Mouse (Mus musculus) thymus, postnatal 36 days (tissue): ENCODE results near the gene Pnkp.
"Not testable (repeated sequence)": the region's sequence is repeated elsewhere in the genome, so short reads cannot be mapped to it uniquely, and the experiment has no call there.

Experiments
- DNase-seq, 2 experiments: peaks; one replicate each; pipeline ENCODE4 v3.0.0; 2022; ENCODE audit warnings: mixed read lengths in 2 of 2

The Pnkp gene

GRCm38 (mm10) chr7:44870614-44871013, 13.7 kb downstream of the Pnkp start:
- no peak for DNase-seq

DNA sequence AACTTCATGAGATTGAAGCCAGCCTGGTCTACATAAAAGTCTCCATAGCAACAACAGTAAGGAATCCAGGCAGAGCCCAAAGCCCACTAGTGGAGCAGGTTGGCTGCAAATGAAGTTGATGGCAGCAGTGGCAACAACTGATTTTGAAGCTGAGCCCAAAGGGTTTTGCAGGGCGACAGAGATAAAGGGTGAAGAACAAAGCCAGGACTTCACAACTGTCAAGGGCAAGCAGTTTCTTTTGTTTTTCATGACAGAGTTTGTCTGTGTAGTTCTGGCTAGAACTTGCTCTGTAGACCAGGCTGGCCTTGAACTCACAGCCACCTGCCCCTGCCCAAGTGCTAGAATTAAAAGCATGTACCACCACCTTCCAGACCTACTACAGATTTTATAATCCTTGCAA, 14.2 kb downstream of the Pnkp start:
- no peak for DNase-seq

DNA sequence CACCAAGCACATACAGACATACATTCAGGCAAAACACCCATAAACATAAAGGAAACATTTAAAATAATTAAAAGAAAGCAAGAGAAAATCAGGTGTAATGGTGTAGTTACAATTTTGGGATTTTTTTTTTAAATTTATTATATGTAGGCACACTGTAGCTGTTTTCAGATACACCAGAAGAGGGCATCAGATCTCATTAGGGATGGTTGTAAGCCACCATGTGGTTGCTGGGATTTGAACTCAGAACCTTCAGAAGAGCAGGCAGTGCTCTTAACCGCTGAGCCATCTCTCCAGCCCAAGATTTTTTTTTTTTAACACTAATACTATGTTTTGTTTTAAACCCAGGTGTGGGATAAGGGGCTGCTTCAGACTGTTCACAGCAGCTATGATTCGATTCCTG, 14.8 kb downstream of the Pnkp start:
- not testable (repeated sequence) for DNase-seq

- no peak for DNase-seq
Measured at GRCm38 (mm10) chr7:44877833-44878232, 20.9 kb downstream of the Pnkp start.

- no peak for DNase-seq
Measured at GRCm38 (mm10) chr7:44883036-44883435, 26.1 kb downstream of the Pnkp start.

DNA sequence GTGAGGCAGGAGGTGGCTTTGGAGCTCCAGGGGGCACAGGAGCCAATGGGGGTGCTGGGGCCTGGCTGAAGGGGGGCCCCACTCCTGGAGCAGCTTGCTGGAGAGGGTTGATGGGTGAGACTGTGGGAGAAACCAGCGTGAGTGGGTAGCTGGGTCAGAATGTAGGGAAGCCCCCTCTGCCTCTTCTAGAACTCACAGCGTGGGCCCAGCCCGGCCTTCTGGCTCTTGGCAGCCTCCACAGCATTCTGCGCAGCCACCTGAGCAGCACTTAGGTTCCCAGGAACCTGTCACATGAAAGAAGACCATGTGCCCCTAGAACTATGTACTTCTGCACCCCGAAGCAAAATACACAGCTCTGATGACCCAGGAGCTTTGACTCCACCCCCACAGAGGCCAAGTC, 27.7 kb downstream of the Pnkp start:
- no peak for DNase-seq

- no peak for DNase-seq
Measured at GRCm38 (mm10) chr7:44886964-44887363, 30.0 kb downstream of the Pnkp start.

DNA sequence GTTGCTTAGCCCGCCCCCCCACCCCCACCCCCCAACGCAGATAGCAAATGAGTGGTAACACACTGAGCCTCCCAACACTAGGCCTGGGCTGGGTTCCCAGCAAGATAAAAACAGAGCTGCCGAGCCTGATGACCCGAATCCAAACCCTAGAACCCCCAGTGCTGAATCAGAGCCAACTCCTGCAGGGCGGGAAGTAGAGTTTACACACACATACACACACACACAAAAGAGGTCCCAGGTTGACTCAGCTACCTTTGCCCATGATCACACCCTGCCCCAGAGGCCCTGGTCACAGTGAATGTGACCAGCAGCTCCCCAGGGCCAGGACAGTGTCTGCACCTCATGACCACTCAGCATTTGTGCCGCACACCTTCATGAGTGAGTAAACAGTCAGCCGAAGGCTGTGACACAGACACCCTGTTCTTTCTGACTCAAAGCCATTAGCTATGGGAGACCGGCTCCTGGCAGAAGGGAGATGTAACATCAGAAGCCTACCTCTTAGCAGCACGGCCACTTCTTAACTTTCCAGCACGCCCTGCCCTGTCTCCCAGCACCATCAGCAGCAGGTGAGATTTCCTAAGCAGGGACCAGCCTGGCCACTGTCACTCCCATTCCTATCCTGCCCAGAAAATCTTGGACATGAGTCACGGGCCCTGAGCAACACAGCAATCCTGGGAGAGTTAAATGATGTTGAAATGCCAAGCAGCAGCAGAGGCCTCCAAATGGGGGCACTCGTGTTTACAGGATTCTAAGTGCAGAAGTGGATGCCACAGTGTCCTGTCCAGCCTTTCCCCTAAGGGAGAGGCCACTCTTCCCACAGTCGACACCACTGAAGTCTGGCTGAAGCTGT, 31.5 kb downstream of the Pnkp start:
- DNase-seq: no peak

DNA sequence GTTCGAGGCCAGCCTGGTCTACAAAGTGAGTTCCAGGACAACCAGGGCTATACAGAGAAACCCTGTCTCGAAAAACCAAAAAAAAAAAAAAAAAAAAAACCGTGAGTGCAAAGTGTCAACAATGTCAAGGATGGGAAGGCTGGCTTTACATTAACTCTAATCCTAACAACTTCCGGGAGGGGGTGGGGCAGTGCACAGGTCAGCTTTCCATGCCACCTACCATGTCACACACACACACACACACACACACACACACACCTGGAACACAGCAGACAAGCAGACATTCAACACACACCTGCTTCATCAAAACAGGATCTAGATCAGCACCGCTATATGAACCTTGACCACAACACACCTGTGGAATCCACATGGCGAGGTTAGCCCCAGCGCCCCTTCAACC, 33.2 kb downstream of the Pnkp start:
- no peak for DNase-seq

- no peak for DNase-seq
Measured at GRCm38 (mm10) chr7:44890737-44891136, 33.8 kb downstream of the Pnkp start.

- DNase-seq: no peak
Measured at GRCm38 (mm10) chr7:44891611-44892010, 34.7 kb downstream of the Pnkp start.

DNA sequence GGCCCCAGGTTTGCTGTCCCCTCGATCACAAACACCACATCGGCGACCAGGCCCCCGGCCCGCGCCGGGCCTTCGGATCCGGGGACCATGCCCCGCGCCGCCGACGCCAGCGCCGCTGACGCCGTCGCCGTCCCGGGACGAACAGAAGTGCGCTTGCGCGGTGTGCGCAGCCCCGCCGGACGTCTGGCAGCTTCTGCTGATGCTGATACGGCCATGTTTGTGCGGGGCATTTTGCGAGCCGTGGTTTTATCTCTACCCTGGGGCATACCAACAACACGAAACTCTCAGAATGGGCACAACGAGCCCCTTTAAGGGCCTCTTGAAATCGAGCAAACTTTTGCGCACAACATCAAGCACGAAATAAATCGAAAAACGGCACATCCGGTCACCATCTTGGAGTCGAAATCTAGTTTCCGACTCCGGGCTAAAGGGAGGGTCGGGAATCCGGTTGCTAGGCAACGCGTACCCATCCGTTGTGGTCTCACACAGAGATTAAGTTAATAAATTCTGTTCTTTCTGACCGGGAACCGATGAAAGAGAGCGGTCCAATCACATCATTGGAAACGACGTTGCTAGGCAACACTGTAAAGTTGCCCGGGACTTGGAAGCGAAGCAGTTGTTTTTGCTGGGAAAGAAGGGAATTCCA, 35.5 kb downstream of the Pnkp start, which contains the start of gene Med25:
TSS of gene Med25 (minus strand) at position 437 of the 646 bp plus-strand sequence.
- DNase-seq: peak; percentile 86 to 88

- no peak for DNase-seq
Measured at GRCm38 (mm10) chr7:44893197-44893596, 36.3 kb downstream of the Pnkp start.

DNA sequence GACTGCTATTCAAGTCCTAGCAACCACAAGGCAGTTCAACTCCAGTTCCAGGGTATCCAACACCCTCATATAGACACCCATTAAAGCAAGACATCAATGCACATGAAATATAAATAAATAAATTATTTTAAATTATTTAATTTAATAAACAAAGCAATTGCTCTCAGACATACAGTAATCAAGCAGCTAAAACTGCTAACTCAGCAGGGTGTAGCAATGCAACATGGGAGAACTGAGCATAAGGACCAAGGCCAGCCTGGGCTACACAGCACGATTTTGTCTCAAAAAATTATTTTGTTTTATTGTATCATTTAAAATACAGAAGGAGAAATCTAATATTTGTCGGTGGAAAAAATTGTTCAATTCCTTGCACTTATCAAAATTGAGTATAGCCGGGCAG, 37.2 kb downstream of the Pnkp start:
- no peak for DNase-seq

DNA sequence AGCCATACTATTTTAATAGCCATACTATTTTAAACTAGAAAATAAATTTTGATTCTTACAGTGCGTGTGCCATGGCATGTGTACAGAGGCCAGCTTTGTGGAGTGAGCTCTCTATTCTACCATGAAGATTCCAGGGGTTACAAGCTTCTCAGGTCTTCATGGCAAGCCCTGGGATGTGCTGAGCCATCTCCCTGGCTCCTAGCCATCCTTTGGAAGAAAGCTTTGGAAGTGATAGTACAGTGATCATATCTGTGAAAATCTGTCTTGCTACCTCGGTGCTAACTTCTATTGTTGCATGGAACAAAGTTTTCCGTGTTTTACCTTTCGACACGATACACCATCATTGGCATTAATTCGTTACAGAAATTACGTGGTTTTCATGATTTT, 38.3 kb downstream of the Pnkp start:
- DNase-seq: no peak

- DNase-seq: peak; percentile 84
Measured at GRCm38 (mm10) chr7:44895593-44896434, 38.9 kb downstream of the Pnkp start, which contains the start of gene Fuz. Gene Fuz (plus strand): TSS chr7:44896079.

GRCm38 (mm10) chr7:44896499-44896898, 39.6 kb downstream of the Pnkp start:
- DNase-seq: no peak

DNA sequence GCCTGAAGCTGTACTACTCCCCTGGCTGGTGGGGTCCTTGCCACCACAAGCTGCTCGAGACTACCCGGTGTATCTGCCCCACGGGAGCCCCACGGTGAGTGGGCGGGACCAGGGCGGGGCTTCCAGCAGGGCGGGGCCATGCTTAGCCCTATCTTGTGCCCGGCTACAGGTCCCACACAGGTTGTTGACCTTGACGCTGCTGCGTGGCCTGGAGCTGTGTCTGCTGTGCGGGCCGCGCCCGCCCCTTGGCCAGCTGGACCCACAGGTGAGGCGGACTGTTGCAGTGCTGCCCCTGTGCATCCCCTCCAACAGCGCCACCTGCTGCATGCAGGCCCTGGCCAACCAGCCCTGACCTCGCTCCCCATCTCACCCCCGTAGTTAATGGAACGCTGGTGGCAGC, 41.7 kb downstream of the Pnkp start:
- peak in 1 of 2 experiments; percentile 49 for DNase-seq

GRCm38 (mm10) chr7:44900632-44901031, 43.7 kb downstream of the Pnkp start:
- no peak for DNase-seq

GRCm38 (mm10) chr7:44901230-44901722, 44.3 kb downstream of the Pnkp start:
- peak; percentile 68 to 79 for DNase-seq

DNA sequence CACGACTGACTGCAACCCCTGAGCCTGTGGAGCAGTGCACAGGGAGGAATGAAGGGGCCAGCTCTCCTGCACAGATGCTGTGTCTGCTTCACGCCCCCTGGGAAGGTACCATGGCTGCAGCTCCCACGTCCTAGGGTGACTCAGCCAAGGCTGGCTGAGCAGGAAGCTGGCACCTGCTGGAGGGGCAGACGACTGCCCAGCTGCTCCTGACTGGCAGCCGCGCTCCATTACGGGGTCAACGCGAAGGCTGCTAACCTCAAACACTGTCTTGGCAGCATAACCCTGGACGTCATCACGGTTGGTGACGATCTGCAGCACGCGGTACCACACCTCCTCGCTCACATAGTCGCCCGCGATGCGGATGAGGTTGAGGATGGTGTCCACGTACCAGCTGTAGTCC, 48.5 kb downstream of the Pnkp start:
- no peak for DNase-seq

DNA sequence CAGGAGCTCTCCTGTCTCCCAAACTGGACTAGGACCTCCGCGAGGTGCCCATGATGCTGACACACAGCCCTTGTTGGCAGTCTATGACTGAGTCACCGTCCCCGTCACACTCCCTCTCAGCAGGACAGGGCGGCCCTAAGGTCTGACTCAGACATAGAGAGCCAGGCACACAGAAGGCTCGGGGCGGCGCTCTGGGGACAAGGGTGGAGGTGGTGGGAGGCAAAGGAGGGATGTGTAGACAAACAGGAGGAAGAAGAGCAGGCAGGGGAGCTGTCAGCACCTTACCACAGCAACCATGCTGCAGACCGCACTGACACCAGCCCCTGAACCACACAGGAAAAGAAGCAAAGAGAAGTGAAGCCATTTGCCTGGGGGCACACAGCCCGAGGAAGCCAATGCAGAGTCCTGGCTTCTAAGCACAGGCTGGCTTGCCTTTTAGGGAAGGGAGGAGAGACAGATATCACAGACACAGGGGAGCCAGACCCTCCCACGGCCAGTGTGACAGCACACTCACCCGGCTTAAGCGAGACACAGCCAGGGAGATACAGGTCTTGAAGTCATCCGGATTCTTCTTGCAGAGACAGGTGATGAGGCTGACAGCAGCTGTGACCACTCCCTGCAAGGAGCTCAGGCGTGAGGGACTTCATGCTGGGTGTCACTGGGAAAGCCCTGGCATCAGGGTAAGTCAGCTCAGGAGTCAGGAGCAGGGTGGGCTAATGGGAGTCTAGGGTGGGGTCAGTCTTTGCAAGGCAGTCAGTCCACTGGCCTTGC, 52.0 kb downstream of the Pnkp start:
- peak; percentile 29 to 39 for DNase-seq
